9 mouse cellular contexts compared by ENCODE assay signal in the genomic region with DNA sequence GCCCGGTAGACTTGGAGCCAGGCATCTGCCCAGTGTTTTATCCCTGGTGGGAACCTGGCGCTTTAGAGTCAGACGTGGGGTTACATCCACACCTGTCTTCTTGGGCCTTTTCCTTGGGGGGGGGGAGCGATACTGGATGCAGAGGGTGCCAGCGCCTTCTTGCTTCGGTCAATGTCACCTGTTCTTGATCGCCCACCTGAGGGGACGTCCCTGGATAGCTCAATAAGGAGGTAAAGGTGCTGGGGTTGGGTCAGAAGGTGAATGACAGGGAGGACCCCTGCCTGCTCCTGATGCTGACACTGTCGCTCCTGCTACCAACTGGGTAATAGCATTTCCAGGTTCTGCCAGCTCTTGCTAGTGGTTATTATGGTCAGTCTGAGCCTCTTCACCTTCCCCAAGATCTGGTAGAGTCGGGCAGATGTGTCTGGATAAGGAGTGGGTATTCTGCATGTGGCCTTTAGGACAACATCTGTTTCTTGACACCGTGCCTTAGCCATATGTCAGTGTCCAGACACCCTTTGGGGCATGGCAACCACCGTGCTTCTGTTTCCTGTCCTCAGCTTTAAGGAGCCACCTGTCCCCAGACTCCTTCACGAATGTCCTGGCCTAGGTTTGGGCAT. TPM values are rescaled to one million over a fixed set of nuclear protein-coding genes. Genes with fewer than 3 reads are reported as not detected.
DNase-seq lines count a peak whose midpoint lies in the region; ATAC-seq and TF ChIP-seq lines count a peak whose summit lies in the region.
"Had no signal": no experiment of that assay in that cellular context is flagged by ENCODE, and none has a peak within 500 bp of the region (broad histone marks: within the 10 kb centered on the region; RNA-seq: fewer than 3 reads in every experiment).

No protein-coding gene starts in this region.

- TF ChIP-seq CTCF in thymus, adult 2 months (IDR thresholded peaks at IDR 0.05; ENCODE audit: borderline replicate concordance, control insufficient read depth, extremely low read depth, insufficient read depth, low read length, poor library complexity), result no peak

- H3K4me1 ChIP-seq in kidney, embryonic 15.5 days, result peaks cover 20% of the 10 kb centered on the region
- peaks cover 9% of the 10 kb centered on the region; the same call in 1 of the 2 replicates for H3K4me1 ChIP-seq in embryonic facial prominence, embryonic 12.5 days
- H3K4me1 ChIP-seq in intestine, embryonic 14.5 days (replicated peaks; ENCODE audit: control insufficient read depth, insufficient read depth, low read length), result no peaks in the 10 kb centered on the region
- H3K4me1 ChIP-seq in neural tube, embryonic 11.5 days (ENCODE audit: control insufficient read depth, insufficient read depth, low read length), result peaks cover 9% of the 10 kb centered on the region
- no peaks in the 10 kb centered on the region; the same call in 1 of the 2 replicates for H3K4me1 ChIP-seq in thymus, adult 2 months (replicated peaks; ENCODE audit: control insufficient read depth, insufficient read depth, low read length)

- no peak for DNase-seq in kidney, postnatal 10 days
- no peak for DNase-seq in intestine, embryonic 14.5 days (ENCODE audit: low spot score)
- DNase-seq in neural tube, embryonic 11.5 days (ENCODE audit: low spot score), result no peak
- no peak for DNase-seq in testis, postnatal 10 days (ENCODE audit: low spot score)
- DNase-seq in adrenal gland, postnatal 10 days, result no peak
- no peak for DNase-seq in thymus, adult 2 months

- H3K4me2 ChIP-seq in kidney, embryonic 15.5 days, result peak overlapping the region; percentile 100
- H3K4me2 ChIP-seq in embryonic facial prominence, embryonic 12.5 days (replicated peaks), result peak overlapping the region; percentile 99
- H3K4me2 ChIP-seq in intestine, embryonic 14.5 days (ENCODE audit: low read length), result peak overlapping the region; percentile 100
- H3K4me2 ChIP-seq in neural tube, embryonic 11.5 days (ENCODE audit: low read depth), result peak overlapping the region; percentile 99

- TF ChIP-seq POLR2A in thymus, adult 2 months (IDR thresholded peaks at IDR 0.05; ENCODE audit: control insufficient read depth, extremely low read depth, insufficient read depth, low read length, poor library complexity), result no peak

- no peak overlapping the region for H3K27ac ChIP-seq in kidney, embryonic 15.5 days
- no peak overlapping the region for H3K27ac ChIP-seq in embryonic facial prominence, embryonic 12.5 days
- no peak overlapping the region for H3K27ac ChIP-seq in intestine, embryonic 14.5 days (ENCODE audit: low read depth)
- H3K27ac ChIP-seq in neural tube, embryonic 11.5 days (ENCODE audit: low read depth, low read length), result no peak overlapping the region
- H3K27ac ChIP-seq in thymus, adult 2 months (ENCODE audit: control insufficient read depth, insufficient read depth, low read length), result no peak overlapping the region

- 11% methylated on average over 13 of the region's 13 CpGs for WGBS in kidney, embryonic 15.5 days
- WGBS in embryonic facial prominence, embryonic 12.5 days, result 14% methylated on average over 13 of the region's 13 CpGs
- 17% methylated on average over 13 of the region's 13 CpGs for WGBS in intestine, embryonic 14.5 days
- 14% methylated on average over 13 of the region's 13 CpGs for WGBS in neural tube, embryonic 11.5 days
- WGBS in thymus, adult 2 months, result 20% methylated on average over 13 of the region's 13 CpGs

- H3K9ac ChIP-seq in kidney, embryonic 15.5 days, result no peak overlapping the region
- no peak overlapping the region; the same call in 1 of the 2 replicates for H3K9ac ChIP-seq in embryonic facial prominence, embryonic 12.5 days
- H3K9ac ChIP-seq in intestine, embryonic 14.5 days (ENCODE audit: low read length), result no peak overlapping the region
- H3K9ac ChIP-seq in neural tube, embryonic 11.5 days (ENCODE audit: low read length), result peak overlapping the region; percentile 80

- H3K27me3 ChIP-seq in kidney, embryonic 15.5 days, result peaks cover 80% of the 10 kb centered on the region
- H3K27me3 ChIP-seq in embryonic facial prominence, embryonic 12.5 days, result peaks cover 80% of the 10 kb centered on the region
- H3K27me3 ChIP-seq in intestine, embryonic 14.5 days (replicated peaks; ENCODE audit: control insufficient read depth, insufficient read depth, low read length), result peaks cover 79% of the 10 kb centered on the region
- peaks cover 41% of the 10 kb centered on the region for H3K27me3 ChIP-seq in neural tube, embryonic 11.5 days (ENCODE audit: control insufficient read depth, insufficient read depth, low read length)
- peaks cover 3% of the 10 kb centered on the region; the same call in 1 of the 2 replicates for H3K27me3 ChIP-seq in thymus, adult 2 months (ENCODE audit: control insufficient read depth, insufficient read depth, low read length)

- H3K9me3 ChIP-seq in kidney, embryonic 15.5 days (replicated peaks), result no peaks in the 10 kb centered on the region
- no peaks in the 10 kb centered on the region for H3K9me3 ChIP-seq in embryonic facial prominence, embryonic 12.5 days
- H3K9me3 ChIP-seq in intestine, embryonic 14.5 days (ENCODE audit: control insufficient read depth, low read length), result no peaks in the 10 kb centered on the region
- no peaks in the 10 kb centered on the region for H3K9me3 ChIP-seq in neural tube, embryonic 11.5 days (ENCODE audit: control insufficient read depth, low read length)
- H3K9me3 ChIP-seq: megakaryocyte, embryonic 14.5 days had no signal

- H3K4me3 ChIP-seq in kidney, embryonic 15.5 days (replicated peaks), result peak overlapping the region; percentile 68
- H3K4me3 ChIP-seq in embryonic facial prominence, embryonic 12.5 days, result peak overlapping the region; percentile 72
- peak overlapping the region; percentile 59 for H3K4me3 ChIP-seq in intestine, embryonic 14.5 days (ENCODE audit: low read depth, low read length)
- peak overlapping the region; percentile 74 for H3K4me3 ChIP-seq in neural tube, embryonic 11.5 days (ENCODE audit: low read depth, low read length)
- no peak overlapping the region for H3K4me3 ChIP-seq in thymus, adult 2 months (ENCODE audit: control insufficient read depth, insufficient read depth, low read length)

- no peaks in the 10 kb centered on the region for H3K36me3 ChIP-seq in kidney, embryonic 15.5 days
- H3K36me3 ChIP-seq in embryonic facial prominence, embryonic 12.5 days, result no peaks in the 10 kb centered on the region
- no peaks in the 10 kb centered on the region for H3K36me3 ChIP-seq in intestine, embryonic 14.5 days (ENCODE audit: control insufficient read depth, insufficient read depth, low read length)
- H3K36me3 ChIP-seq in neural tube, embryonic 11.5 days (ENCODE audit: control insufficient read depth, insufficient read depth, low read length), result no peaks in the 10 kb centered on the region
- no peaks in the 10 kb centered on the region for H3K36me3 ChIP-seq in thymus, adult 2 months (ENCODE audit: control insufficient read depth, insufficient read depth, low read length)

- ATAC-seq in kidney, embryonic 15.5 days (replicated peaks; ENCODE audit: low FRiP score), result no peak
- no peak for ATAC-seq in embryonic facial prominence, embryonic 12.5 days (ENCODE audit: insufficient number of reproducible peaks, insufficient read depth, low FRiP score, low TSS enrichment)
- no peak for ATAC-seq in intestine, embryonic 14.5 days (replicated peaks; ENCODE audit: low FRiP score, low TSS enrichment, low read depth)
- ATAC-seq in neural tube, embryonic 11.5 days (ENCODE audit: insufficient read depth, low FRiP score, low TSS enrichment), result no peak

RNA-seq across cellular contexts. Expression of a gene that starts 1.4 kb away (rescaled TPM):
- 0.84 and 0.93 TPM in 2 replicates for polyA plus RNA-seq in kidney, embryonic 15.5 days (2015; fragmentation: Nextera tagmentation; extraction: Ambion mirVana)
- 1.1 and 1.2 TPM in 2 replicates for polyA plus RNA-seq in embryonic facial prominence, embryonic 12.5 days (2016; fragmentation: Nextera tagmentation; extraction: Ambion mirVana)
- 0.35 and 0.55 TPM in 2 replicates for polyA plus RNA-seq in intestine, embryonic 14.5 days (2014; fragmentation: Nextera tagmentation; extraction: Ambion mirVana)
- 1.4 and 1.8 TPM in 2 replicates for polyA plus RNA-seq in neural tube, embryonic 11.5 days (2014; fragmentation: Nextera tagmentation; extraction: Ambion mirVana)
- 1 to 10 TPM; 4.1 to 4.7 TPM for total RNA-seq in adrenal gland, postnatal 10 days (2021)
- polyA plus RNA-seq in thymus, adult 2 months (2012; rRNA removed), result 7.7 and 8.9 TPM in 2 replicates
